Mouse (Mus musculus): ENCODE data around the gene Trim65. TPM values are rescaled to one million over a fixed set of nuclear protein-coding genes. Genes with fewer than 3 reads are reported as not detected.

Gene Trim65
- polyA plus RNA-seq, 1 experiment from 2014 or later, result 1.9 TPM

GRCm38 (mm10) chr11:116086258-116087193 is 44.4 kb downstream of the Trim65 start, which contains the start of gene Wbp2:
Wbp2 (minus strand) TSS chr11:116086995.
- H3K9ac ChIP-seq (ENCODE audit: low read length), result peak within 1 kb of the TSS; percentile 55
- peaks cover 3% of the 10 kb centered on the region; the same call in 1 of the 2 replicates for H3K4me1 ChIP-seq (replicated peaks; ENCODE audit: control insufficient read depth, insufficient read depth, low read length)
- H3K9me3 ChIP-seq (ENCODE audit: control insufficient read depth, low read length), result no peaks in the 10 kb centered on the region
- WGBS, result 7% methylated on average over 36 of the region's 43 CpGs
- peaks cover 7% of the 10 kb centered on the region; the same call in 1 of the 2 replicates for H3K36me3 ChIP-seq (ENCODE audit: control insufficient read depth, insufficient read depth, low read length)
- ATAC-seq (replicated peaks; ENCODE audit: low FRiP score), result peak; percentile 96
- DNase-seq (ENCODE audit: low spot score), result peak; percentile 99
- peak within 1 kb of the TSS; percentile 49 for H3K4me3 ChIP-seq (ENCODE audit: low read depth, low read length)
- peak within 1 kb of the TSS; percentile 67 for H3K4me2 ChIP-seq (ENCODE audit: low read depth, low read length, severe bottlenecking)
- H3K27me3 ChIP-seq (ENCODE audit: control insufficient read depth, insufficient read depth, low read length), result no peaks in the 10 kb centered on the region
- peak within 1 kb of the TSS; percentile 72 for H3K27ac ChIP-seq (ENCODE audit: low read depth, low read length)

- no peak overlapping the region for H3K4me3 ChIP-seq (ENCODE audit: low read depth, low read length)
- H3K4me2 ChIP-seq (ENCODE audit: low read depth, low read length, severe bottlenecking), result no peak overlapping the region
- 92% methylated on average over 6 of the region's 6 CpGs for WGBS
- no peaks in the 10 kb centered on the region for H3K27me3 ChIP-seq (ENCODE audit: control insufficient read depth, insufficient read depth, low read length)
- DNase-seq (ENCODE audit: low spot score) (no peak), ATAC-seq (replicated peaks; ENCODE audit: low FRiP score) (no peak)
- no peaks in the 10 kb centered on the region for H3K9me3 ChIP-seq (ENCODE audit: control insufficient read depth, low read length)
- peaks cover 13% of the 10 kb centered on the region for H3K36me3 ChIP-seq (ENCODE audit: control insufficient read depth, insufficient read depth, low read length)
- no peak overlapping the region for H3K9ac ChIP-seq (ENCODE audit: low read length)
- H3K27ac ChIP-seq (ENCODE audit: low read depth, low read length), result no peak overlapping the region
- peaks cover 5% of the 10 kb centered on the region for H3K4me1 ChIP-seq (replicated peaks; ENCODE audit: control insufficient read depth, insufficient read depth, low read length)
Measured at GRCm38 (mm10) chr11:116084166-116084565, 46.8 kb downstream of the Trim65 start.

GRCm38 (mm10) chr11:116083096-116083672 is 47.7 kb downstream of the Trim65 start:
- Histone ChIP-seq H3K9ac (ENCODE audit: low read length) (no peak overlapping the region), H3K9me3 (ENCODE audit: control insufficient read depth, low read length) (no peaks in the 10 kb centered on the region), H3K27ac (ENCODE audit: low read depth, low read length) (no peak overlapping the region), H3K36me3 (ENCODE audit: control insufficient read depth, insufficient read depth, low read length) (peaks cover 13% of the 10 kb centered on the region), H3K4me2 (ENCODE audit: low read depth, low read length, severe bottlenecking) (no peak overlapping the region), H3K27me3 (ENCODE audit: control insufficient read depth, insufficient read depth, low read length) (no peaks in the 10 kb centered on the region), H3K4me3 (ENCODE audit: low read depth, low read length) (no peak overlapping the region), H3K4me1 (replicated peaks; ENCODE audit: control insufficient read depth, insufficient read depth, low read length) (peaks cover 10% of the 10 kb centered on the region)
- 92% methylated on average over 14 of the region's 14 CpGs for WGBS
- ATAC-seq (replicated peaks; ENCODE audit: low FRiP score) (no peak), DNase-seq (ENCODE audit: low spot score) (no peak)

GRCm38 (mm10) chr11:116081081-116081480 is 49.8 kb downstream of the Trim65 start:
- Histone ChIP-seq H3K9ac (ENCODE audit: low read length) (no peak overlapping the region), H3K4me2 (ENCODE audit: low read depth, low read length, severe bottlenecking) (no peak overlapping the region), H3K9me3 (ENCODE audit: control insufficient read depth, low read length) (no peaks in the 10 kb centered on the region), H3K4me3 (ENCODE audit: low read depth, low read length) (no peak overlapping the region), H3K27ac (ENCODE audit: low read depth, low read length) (no peak overlapping the region), H3K4me1 (replicated peaks; ENCODE audit: control insufficient read depth, insufficient read depth, low read length) (peaks cover 8% of the 10 kb centered on the region), H3K36me3 (ENCODE audit: control insufficient read depth, insufficient read depth, low read length) (peaks cover 13% of the 10 kb centered on the region), H3K27me3 (ENCODE audit: control insufficient read depth, insufficient read depth, low read length) (no peaks in the 10 kb centered on the region)
- DNase-seq (ENCODE audit: low spot score) (no peak), ATAC-seq (replicated peaks; ENCODE audit: low FRiP score) (no peak)
- 73% methylated on average over 6 of the region's 6 CpGs for WGBS

GRCm38 (mm10) chr11:116079511-116079910 is 51.4 kb downstream of the Trim65 start:
- Histone ChIP-seq H3K9me3 (ENCODE audit: control insufficient read depth, low read length) (no peaks in the 10 kb centered on the region), H3K27me3 (ENCODE audit: control insufficient read depth, insufficient read depth, low read length) (no peaks in the 10 kb centered on the region), H3K9ac (ENCODE audit: low read length) (no peak overlapping the region; the same call in 1 of the 2 replicates), H3K27ac (ENCODE audit: low read depth, low read length) (no peak overlapping the region), H3K4me1 (replicated peaks; ENCODE audit: control insufficient read depth, insufficient read depth, low read length) (peaks cover 8% of the 10 kb centered on the region), H3K4me2 (ENCODE audit: low read depth, low read length, severe bottlenecking) (no peak overlapping the region), H3K4me3 (ENCODE audit: low read depth, low read length) (no peak overlapping the region), H3K36me3 (ENCODE audit: control insufficient read depth, insufficient read depth, low read length) (peaks cover 13% of the 10 kb centered on the region)
- DNase-seq (ENCODE audit: low spot score), result no peak
- ATAC-seq (replicated peaks; ENCODE audit: low FRiP score), result no peak
- 91% methylated on average over 10 of the region's 10 CpGs for WGBS

- WGBS, result 30% methylated on average over 10 of the region's 10 CpGs
- Histone ChIP-seq H3K27ac (ENCODE audit: low read depth, low read length) (peak overlapping the region; percentile 8; the same call in 1 of the 2 replicates), H3K36me3 (ENCODE audit: control insufficient read depth, insufficient read depth, low read length) (peaks cover 13% of the 10 kb centered on the region), H3K4me2 (ENCODE audit: low read depth, low read length, severe bottlenecking) (peak overlapping the region; percentile 46; the same call in 1 of the 2 replicates), H3K27me3 (ENCODE audit: control insufficient read depth, insufficient read depth, low read length) (no peaks in the 10 kb centered on the region), H3K4me3 (ENCODE audit: low read depth, low read length) (no peak overlapping the region), H3K9me3 (ENCODE audit: control insufficient read depth, low read length) (no peaks in the 10 kb centered on the region), H3K4me1 (replicated peaks; ENCODE audit: control insufficient read depth, insufficient read depth, low read length) (peaks cover 8% of the 10 kb centered on the region), H3K9ac (ENCODE audit: low read length) (no peak overlapping the region; the same call in 1 of the 2 replicates)
- ATAC-seq (replicated peaks; ENCODE audit: low FRiP score), result no peak
- DNase-seq (ENCODE audit: low spot score), result no peak
Measured at GRCm38 (mm10) chr11:116078676-116079320, 52.1 kb downstream of the Trim65 start.

- Histone ChIP-seq H3K9ac (ENCODE audit: low read length) (peak overlapping the region; percentile 23; the same call in 1 of the 2 replicates), H3K36me3 (ENCODE audit: control insufficient read depth, insufficient read depth, low read length) (peaks cover 12% of the 10 kb centered on the region), H3K4me1 (replicated peaks; ENCODE audit: control insufficient read depth, insufficient read depth, low read length) (peaks cover 8% of the 10 kb centered on the region), H3K4me2 (ENCODE audit: low read depth, low read length, severe bottlenecking) (peak overlapping the region; percentile 46), H3K9me3 (ENCODE audit: control insufficient read depth, low read length) (no peaks in the 10 kb centered on the region), H3K4me3 (ENCODE audit: low read depth, low read length) (peak overlapping the region; percentile 13; the same call in 1 of the 2 replicates), H3K27ac (ENCODE audit: low read depth, low read length) (peak overlapping the region; percentile 13; the same call in 1 of the 2 replicates), H3K27me3 (ENCODE audit: control insufficient read depth, insufficient read depth, low read length) (no peaks in the 10 kb centered on the region)
- peak; percentile 70 for DNase-seq (ENCODE audit: low spot score)
- ATAC-seq (replicated peaks; ENCODE audit: low FRiP score), result peak; percentile 37; the same call in 1 of the 2 replicates
- WGBS, result 8% methylated on average over 16 of the region's 16 CpGs
Measured at GRCm38 (mm10) chr11:116078221-116078620, 52.7 kb downstream of the Trim65 start.
